Mouse (Mus musculus): ENCODE measurements around the gene Glyr1. TPM values are rescaled to one million over a fixed set of nuclear protein-coding genes. Genes with fewer than 3 reads are reported as not detected.

Glyr1 gene
- polyA plus RNA-seq, 1 experiment from 2014 or later: 117 TPM

GRCm38 (mm10) chr16:5070321-5070720 lies 20.7 kb upstream of the Glyr1 start:
- Histone ChIP-seq H3K27ac (ENCODE audit: low read depth) (no peak overlapping the region), H3K36me3 (ENCODE audit: insufficient read depth) (peaks cover 85% of the 10 kb centered on the region), H3K9ac (no peak overlapping the region), H3K4me3 (ENCODE audit: low read depth, low read length) (no peak overlapping the region), H3K4me1 (ENCODE audit: insufficient read depth) (no peaks in the 10 kb centered on the region), H3K27me3 (ENCODE audit: insufficient read depth, low read length) (no peaks in the 10 kb centered on the region), H3K9me3 (ENCODE audit: low read depth, low read length) (no peaks in the 10 kb centered on the region), H3K4me2 (no peak overlapping the region)
- TF ChIP-seq CTCF (IDR thresholded peaks at IDR 0.05; ENCODE audit: low read depth): no peak
- WGBS: 66% methylated on average over 3 of the region's 3 CpGs
- DNase-seq (peak; percentile 24), ATAC-seq (ENCODE audit: insufficient read depth) (no peak)

GRCm38 (mm10) chr16:5063472-5063871 lies 13.8 kb upstream of the Glyr1 start:
- DNase-seq (no peak), ATAC-seq (ENCODE audit: insufficient read depth) (no peak)
- TF ChIP-seq CTCF (IDR thresholded peaks at IDR 0.05; ENCODE audit: low read depth): no peak
- H3K4me1 ChIP-seq (ENCODE audit: insufficient read depth): no peaks in the 10 kb centered on the region
- no peaks in the 10 kb centered on the region for H3K9me3 ChIP-seq (ENCODE audit: low read depth, low read length)
- WGBS: 95% methylated on average over 4 of the region's 4 CpGs
- H3K9ac ChIP-seq: no peak overlapping the region
- H3K27ac ChIP-seq (ENCODE audit: low read depth): no peak overlapping the region
- H3K36me3 ChIP-seq (ENCODE audit: insufficient read depth): peaks cover 73% of the 10 kb centered on the region
- no peak overlapping the region for H3K4me2 ChIP-seq
- no peaks in the 10 kb centered on the region for H3K27me3 ChIP-seq (ENCODE audit: insufficient read depth, low read length)
- no peak overlapping the region for H3K4me3 ChIP-seq (ENCODE audit: low read depth, low read length)

GRCm38 (mm10) chr16:5058114-5058513 lies 8.5 kb upstream of the Glyr1 start:
- Histone ChIP-seq H3K27me3 (ENCODE audit: insufficient read depth, low read length) (no peaks in the 10 kb centered on the region), H3K4me3 (ENCODE audit: low read depth, low read length) (no peak overlapping the region), H3K4me1 (ENCODE audit: insufficient read depth) (no peaks in the 10 kb centered on the region), H3K4me2 (no peak overlapping the region), H3K9ac (no peak overlapping the region), H3K9me3 (ENCODE audit: low read depth, low read length) (no peaks in the 10 kb centered on the region), H3K27ac (ENCODE audit: low read depth) (no peak overlapping the region), H3K36me3 (ENCODE audit: insufficient read depth) (peaks cover 66% of the 10 kb centered on the region)
- no peak for ATAC-seq (ENCODE audit: insufficient read depth)
- TF ChIP-seq CTCF (IDR thresholded peaks at IDR 0.05; ENCODE audit: low read depth): peak; percentile 50
- DNase-seq: peak; percentile 46
- WGBS: 70% methylated on average over 1 of the region's 1 CpGs

GRCm38 (mm10) chr16:5050251-5051110 lies 818 bp upstream of the Glyr1 start:
- no peaks in the 10 kb centered on the region for H3K27me3 ChIP-seq (ENCODE audit: insufficient read depth, low read length)
- DNase-seq: peak; percentile 86
- peaks cover 37% of the 10 kb centered on the region for H3K36me3 ChIP-seq (ENCODE audit: insufficient read depth)
- no peaks in the 10 kb centered on the region for H3K9me3 ChIP-seq (ENCODE audit: low read depth, low read length)
- no peaks in the 10 kb centered on the region; the same call in 1 of the 2 replicates for H3K4me1 ChIP-seq (ENCODE audit: insufficient read depth)
- H3K27ac ChIP-seq (ENCODE audit: low read depth): peak overlapping the region; percentile 98
- H3K4me2 ChIP-seq: peak overlapping the region; percentile 95
- under 1% methylated on average over 68 of the region's 78 CpGs for WGBS
- H3K4me3 ChIP-seq (ENCODE audit: low read depth, low read length): peak overlapping the region; percentile 97
- H3K9ac ChIP-seq: peak overlapping the region; percentile 85
- peak; percentile 78 for ATAC-seq (ENCODE audit: insufficient read depth)
- no peak for TF ChIP-seq CTCF (IDR thresholded peaks at IDR 0.05; ENCODE audit: low read depth)

- Histone ChIP-seq H3K4me1 (ENCODE audit: insufficient read depth) (no peaks in the 10 kb centered on the region; the same call in 1 of the 2 replicates), H3K27ac (ENCODE audit: low read depth) (peak overlapping the region; percentile 88), H3K9ac (peak overlapping the region; percentile 92), H3K36me3 (ENCODE audit: insufficient read depth) (peaks cover 42% of the 10 kb centered on the region), H3K9me3 (ENCODE audit: low read depth, low read length) (no peaks in the 10 kb centered on the region), H3K4me3 (ENCODE audit: low read depth, low read length) (peak overlapping the region; percentile 97), H3K27me3 (ENCODE audit: insufficient read depth, low read length) (no peaks in the 10 kb centered on the region), H3K4me2 (peak overlapping the region; percentile 90)
- DNase-seq (no peak), ATAC-seq (ENCODE audit: insufficient read depth) (peak; percentile 59)
- TF ChIP-seq CTCF (IDR thresholded peaks at IDR 0.05; ENCODE audit: low read depth): no peak
- WGBS: under 1% methylated on average over 38 of the region's 38 CpGs
Measured at GRCm38 (mm10) chr16:5049182-5049773, 385 bp downstream of the Glyr1 start.

- H3K4me2 ChIP-seq: no peak overlapping the region
- no peak for ATAC-seq (ENCODE audit: insufficient read depth)
- no peak overlapping the region for H3K27ac ChIP-seq (ENCODE audit: low read depth)
- H3K36me3 ChIP-seq (ENCODE audit: insufficient read depth): peaks cover 69% of the 10 kb centered on the region
- no peak overlapping the region for H3K9ac ChIP-seq
- 93% methylated on average over 3 of the region's 3 CpGs for WGBS
- no peak overlapping the region for H3K4me3 ChIP-seq (ENCODE audit: low read depth, low read length)
- DNase-seq: no peak
- H3K9me3 ChIP-seq (ENCODE audit: low read depth, low read length): no peaks in the 10 kb centered on the region
- H3K27me3 ChIP-seq (ENCODE audit: insufficient read depth, low read length): no peaks in the 10 kb centered on the region
- H3K4me1 ChIP-seq (ENCODE audit: insufficient read depth): no peaks in the 10 kb centered on the region
- no peak for TF ChIP-seq CTCF (IDR thresholded peaks at IDR 0.05; ENCODE audit: low read depth)
Measured at GRCm38 (mm10) chr16:5045322-5045721, 4.3 kb downstream of the Glyr1 start.

GRCm38 (mm10) chr16:5036649-5037234 lies 12.9 kb downstream of the Glyr1 start:
- H3K4me2 ChIP-seq: no peak overlapping the region
- ATAC-seq (ENCODE audit: insufficient read depth) (no peak), DNase-seq (no peak)
- H3K9me3 ChIP-seq (ENCODE audit: low read depth, low read length): no peaks in the 10 kb centered on the region
- H3K4me1 ChIP-seq (ENCODE audit: insufficient read depth): no peaks in the 10 kb centered on the region
- H3K9ac ChIP-seq: no peak overlapping the region
- H3K36me3 ChIP-seq (ENCODE audit: insufficient read depth): peaks cover 95% of the 10 kb centered on the region
- H3K4me3 ChIP-seq (ENCODE audit: low read depth, low read length): no peak overlapping the region
- H3K27ac ChIP-seq (ENCODE audit: low read depth): no peak overlapping the region
- no peaks in the 10 kb centered on the region for H3K27me3 ChIP-seq (ENCODE audit: insufficient read depth, low read length)
- 71% methylated on average over 5 of the region's 5 CpGs for WGBS
- TF ChIP-seq CTCF (IDR thresholded peaks at IDR 0.05; ENCODE audit: low read depth): no peak

Measured in lung, embryonic 14.5 days (tissue).